Mouse (Mus musculus) forebrain, embryonic 15.5 days (tissue): ENCODE measurements around the gene St7. TPM values are rescaled to one million over a fixed set of nuclear protein-coding genes. Genes with fewer than 3 reads are reported as not detected.

ENCODE experiments used
- ATAC-seq: fragments of 200-750 bp; cut with Nextera tagmentation; replicated peaks from 2 replicates; pipeline ENCODE4 v1.8.0; 2017; ENCODE audit warnings: mild to moderate bottlenecking, moderate TSS enrichment, moderate library complexity
- H3K27ac ChIP-seq: fragments of 300-500 bp; sonication (generic); replicated peaks from 2 replicates; pipeline ENCODE4 v1.5.1; 2015; ENCODE audit warnings: mild to moderate bottlenecking, inconsistent platforms
- H3K27me3 ChIP-seq: fragments of 300-500 bp; sonication (generic); 2 replicates; pipeline ENCODE4 v1.6.1; 2015; ENCODE audit warnings: inconsistent platforms
- H3K36me3 ChIP-seq: fragments of 300-500 bp; sonication (generic); 2 replicates; pipeline ENCODE4 v1.6.1; 2015; ENCODE audit warnings: mild to moderate bottlenecking, inconsistent platforms
- H3K4me1 ChIP-seq: fragments of 300-500 bp; sonication (generic); 2 replicates; pipeline ENCODE4 v1.6.1; 2015; ENCODE audit warnings: inconsistent platforms
- H3K4me2 ChIP-seq: fragments of 300-500 bp; sonication (generic); replicated peaks from 2 replicates; pipeline ENCODE4 v1.6.1; 2015; ENCODE audit warnings: mild to moderate bottlenecking, inconsistent platforms
- H3K4me3 ChIP-seq: fragments of 300-500 bp; sonication (generic); 2 replicates; pipeline ENCODE4 v1.5.1; 2015; ENCODE audit warnings: mild to moderate bottlenecking, inconsistent platforms
- H3K9ac ChIP-seq: fragments of 300-500 bp; sonication (generic); replicated peaks from 2 replicates; pipeline ENCODE4 v1.6.1; 2015; ENCODE audit warnings: mild to moderate bottlenecking, inconsistent platforms
- H3K9me3 ChIP-seq: fragments of 300-500 bp; sonication (generic); 2 replicates; pipeline ENCODE4 v1.6.1; 2016; ENCODE audit warnings: inconsistent platforms
- WGBS: fragments of 180-500 bp; shearing (Covaris S2); methylation state at CpG from one replicate; pipeline ENCODE4 v1.1.7; 2015; ENCODE audit warnings: mixed read lengths; 5-methylcytosine and 5-hydroxymethylcytosine counted together
- polyA plus RNA-seq: library from polyadenylated mRNA; unstranded; fragments of >200 nt; fragmentation: Nextera tagmentation; extraction: Ambion mirVana; gene quantifications from 2 replicates; pipeline ENCODE4 v1.2.1, GENCODE M21; 2015

St7 gene
- polyA plus RNA-seq, 1 experiment from 2014 or later: 68.2 TPM

DNA sequence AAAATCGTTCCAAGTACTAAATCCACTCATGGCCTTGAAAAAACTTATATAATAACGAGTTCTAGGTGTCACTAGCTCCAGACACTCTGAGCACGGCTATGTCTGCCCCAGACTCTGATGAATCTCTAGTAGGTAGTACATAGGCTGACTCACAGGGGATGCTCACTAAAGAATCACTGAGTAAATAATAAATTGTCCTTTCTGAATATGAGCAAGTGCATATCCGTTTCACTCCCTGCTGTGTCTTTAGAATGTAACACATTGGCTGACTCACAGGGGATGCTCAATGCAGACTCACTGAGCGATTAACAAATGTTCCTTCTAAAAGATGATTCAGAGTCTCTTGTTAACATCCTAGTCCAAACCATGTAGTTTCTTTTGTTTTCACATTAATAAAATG is 285.6 kb downstream of the St7 start:
- no peak overlapping the region for H3K9ac ChIP-seq
- ATAC-seq: no peak
- no peak overlapping the region for H3K4me3 ChIP-seq
- 77% methylated on average over 5 of the region's 5 CpGs for WGBS
- H3K9me3 ChIP-seq: no peaks in the 10 kb centered on the region
- no peaks in the 10 kb centered on the region for H3K4me1 ChIP-seq
- no peaks in the 10 kb centered on the region for H3K27me3 ChIP-seq
- no peaks in the 10 kb centered on the region for H3K36me3 ChIP-seq
- no peak overlapping the region for H3K4me2 ChIP-seq
- H3K27ac ChIP-seq: no peak overlapping the region

DNA sequence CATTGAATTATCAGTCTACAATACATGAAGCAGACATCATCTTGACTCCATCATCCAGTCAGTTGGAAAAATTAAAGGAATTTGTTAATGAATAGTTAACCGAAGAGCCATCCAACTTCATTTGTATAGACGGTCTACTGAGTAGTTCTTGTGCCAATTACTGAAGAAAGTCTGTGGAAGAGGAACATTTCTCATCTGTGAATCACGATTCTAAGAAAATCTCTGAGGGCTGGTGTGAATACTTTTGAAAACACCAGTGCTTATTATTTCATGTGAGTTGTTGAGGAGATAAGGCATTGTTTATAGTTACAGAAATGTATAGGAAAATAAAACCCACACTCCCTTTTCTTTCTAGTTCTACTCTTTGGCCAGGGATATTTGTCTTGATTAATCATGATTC is 286.1 kb downstream of the St7 start:
- no peak for ATAC-seq
- Histone ChIP-seq H3K4me3 (no peak overlapping the region), H3K4me1 (no peaks in the 10 kb centered on the region), H3K27me3 (no peaks in the 10 kb centered on the region), H3K4me2 (no peak overlapping the region), H3K27ac (no peak overlapping the region), H3K9me3 (no peaks in the 10 kb centered on the region), H3K9ac (no peak overlapping the region), H3K36me3 (no peaks in the 10 kb centered on the region)
- WGBS: 67% methylated on average over 3 of the region's 3 CpGs

DNA sequence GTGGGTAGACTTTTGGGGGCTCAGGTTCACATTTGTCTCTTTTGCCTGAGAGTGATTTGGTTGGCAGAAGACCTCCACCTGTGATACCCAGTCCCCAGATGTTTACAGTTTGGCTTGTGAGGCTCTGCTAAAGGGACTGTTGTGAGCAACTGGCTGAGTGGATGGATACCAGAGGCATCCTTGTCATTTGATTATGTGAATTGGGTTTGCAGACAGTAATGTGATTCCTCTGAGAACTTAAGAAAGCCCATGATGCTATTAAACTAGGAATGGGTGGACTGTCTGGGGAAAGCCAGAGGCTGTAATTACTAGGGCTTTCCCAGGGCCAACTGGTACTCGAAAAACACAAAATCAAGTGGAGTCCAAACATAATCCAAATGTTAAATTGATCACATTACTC is 286.6 kb downstream of the St7 start:
- Histone ChIP-seq H3K9me3 (no peaks in the 10 kb centered on the region), H3K9ac (no peak overlapping the region), H3K27me3 (no peaks in the 10 kb centered on the region), H3K4me1 (no peaks in the 10 kb centered on the region), H3K4me3 (no peak overlapping the region), H3K27ac (no peak overlapping the region), H3K36me3 (no peaks in the 10 kb centered on the region), H3K4me2 (no peak overlapping the region)
- ATAC-seq: no peak
- 86% methylated on average over 1 of the region's 1 CpGs for WGBS

DNA sequence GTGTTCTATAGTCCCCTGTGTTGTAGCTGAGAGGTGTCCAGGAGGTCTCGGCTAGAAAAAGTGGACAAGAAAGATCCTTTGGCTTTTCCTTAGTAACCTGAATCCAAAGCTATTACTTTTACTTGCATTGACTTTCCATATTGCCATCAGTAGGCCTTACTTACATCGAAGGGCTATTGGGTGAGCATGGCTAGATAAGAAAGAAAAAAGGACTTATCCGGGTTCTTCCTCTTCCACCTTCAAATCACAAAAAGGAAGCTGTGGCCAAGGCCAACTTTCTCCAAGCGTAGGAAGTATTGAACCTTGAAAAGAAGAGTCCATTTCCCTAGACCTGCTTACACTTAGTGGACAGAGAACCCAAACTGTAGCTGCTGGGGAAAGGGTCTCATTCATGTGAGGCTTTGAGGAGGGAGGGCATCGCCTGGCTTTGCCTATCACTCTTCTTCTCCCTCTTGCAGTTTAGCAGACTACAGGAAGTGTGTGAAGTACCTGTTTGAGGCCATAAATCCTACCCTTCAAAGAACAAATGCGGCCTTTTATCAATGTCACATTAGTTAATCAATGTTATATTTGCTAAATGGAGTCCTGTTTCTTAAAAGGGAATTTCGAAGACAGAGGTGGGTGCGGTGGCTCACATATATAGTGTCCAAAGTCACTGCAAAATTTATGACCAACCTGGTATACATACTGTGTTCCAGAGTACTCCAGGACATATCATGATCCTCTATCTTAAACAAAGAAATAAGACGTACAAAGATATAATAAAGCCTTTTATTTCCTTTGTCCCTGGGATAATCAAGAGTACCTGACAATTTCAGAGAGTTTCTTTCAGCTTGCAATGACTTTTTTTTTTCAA is 297.7 kb downstream of the St7 start:
- no peak overlapping the region for H3K9ac ChIP-seq
- H3K4me3 ChIP-seq: no peak overlapping the region
- WGBS: 92% methylated on average over 9 of the region's 9 CpGs
- H3K4me2 ChIP-seq: no peak overlapping the region
- no peak overlapping the region for H3K27ac ChIP-seq
- no peaks in the 10 kb centered on the region for H3K9me3 ChIP-seq
- no peaks in the 10 kb centered on the region for H3K27me3 ChIP-seq
- no peaks in the 10 kb centered on the region for H3K4me1 ChIP-seq
- H3K36me3 ChIP-seq: no peaks in the 10 kb centered on the region
- ATAC-seq: no peak

DNA sequence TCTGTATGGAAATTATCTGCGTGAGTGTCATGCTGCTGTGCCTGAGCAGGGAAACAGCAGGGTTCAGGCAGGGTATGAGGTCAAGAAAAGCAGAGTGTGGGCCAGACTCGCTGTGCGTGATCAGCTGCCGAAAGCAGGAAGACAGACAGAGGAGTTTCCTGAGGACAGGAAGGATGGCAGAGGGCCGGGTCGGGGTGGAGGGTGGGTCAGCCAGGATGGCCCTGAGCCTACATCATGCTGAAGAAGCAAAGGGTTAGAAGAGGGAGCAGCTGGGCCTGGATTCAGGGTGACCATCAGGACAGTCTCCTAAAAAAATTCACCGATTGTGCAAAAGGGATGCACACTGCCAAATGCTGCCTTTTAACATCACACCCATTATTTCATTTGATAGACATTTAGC is 298.9 kb downstream of the St7 start:
- Histone ChIP-seq H3K27me3 (no peaks in the 10 kb centered on the region), H3K9ac (no peak overlapping the region), H3K27ac (no peak overlapping the region), H3K4me3 (no peak overlapping the region), H3K36me3 (no peaks in the 10 kb centered on the region), H3K9me3 (no peaks in the 10 kb centered on the region), H3K4me1 (no peaks in the 10 kb centered on the region), H3K4me2 (no peak overlapping the region)
- ATAC-seq: no peak
- WGBS: 75% methylated on average over 7 of the region's 7 CpGs

Other genes starting within 250 kb of the St7 start
- 1.5 and 1.9 TPM in 2 replicates for gene Met, start 229.1 kb upstream of the St7 start, polyA plus RNA-seq
- gene Capza2, start 56.7 kb upstream of the St7 start, polyA plus RNA-seq: 245 and 257 TPM in 2 replicates